Mouse (Mus musculus): ENCODE results near the gene Rgs10. TPM values are rescaled to one million over a fixed set of nuclear protein-coding genes. Genes with fewer than 3 reads are reported as not detected.

The Rgs10 gene
- polyA plus RNA-seq, 1 experiment from 2014 or later: 54.8 TPM

DNA sequence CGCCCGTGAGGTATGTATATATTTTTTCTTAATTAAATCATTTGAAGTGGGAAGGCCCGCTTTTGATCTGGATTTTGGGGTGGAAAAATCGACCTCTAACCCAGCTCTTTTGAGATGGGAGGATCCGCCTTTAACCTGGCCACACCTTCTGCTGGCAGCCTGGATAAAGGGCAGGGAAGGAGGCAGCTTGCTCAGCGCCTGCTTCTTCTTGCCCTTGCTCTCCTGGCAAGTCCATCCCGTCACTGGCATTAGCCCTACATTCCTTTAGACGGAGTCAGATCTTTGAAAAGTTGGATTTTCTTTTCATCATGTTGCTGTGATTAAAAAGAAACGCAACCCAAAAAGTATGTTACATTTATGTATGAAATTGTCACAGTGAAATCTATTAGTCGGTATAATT lies 54.8 kb downstream of the Rgs10 start:
- H3K4me1 ChIP-seq (replicated peaks): peaks cover 13% of the 10 kb centered on the region
- no peak for ATAC-seq (ENCODE audit: low read depth)
- H3K4me2 ChIP-seq: no peak overlapping the region
- 81% methylated on average over 10 of the region's 10 CpGs for WGBS
- no peaks in the 10 kb centered on the region for H3K9me3 ChIP-seq
- no peaks in the 10 kb centered on the region for H3K27me3 ChIP-seq
- no peak overlapping the region for H3K4me3 ChIP-seq
- no peak overlapping the region for H3K27ac ChIP-seq (replicated peaks)
- H3K9ac ChIP-seq: no peak overlapping the region
- H3K36me3 ChIP-seq: no peaks in the 10 kb centered on the region

DNA sequence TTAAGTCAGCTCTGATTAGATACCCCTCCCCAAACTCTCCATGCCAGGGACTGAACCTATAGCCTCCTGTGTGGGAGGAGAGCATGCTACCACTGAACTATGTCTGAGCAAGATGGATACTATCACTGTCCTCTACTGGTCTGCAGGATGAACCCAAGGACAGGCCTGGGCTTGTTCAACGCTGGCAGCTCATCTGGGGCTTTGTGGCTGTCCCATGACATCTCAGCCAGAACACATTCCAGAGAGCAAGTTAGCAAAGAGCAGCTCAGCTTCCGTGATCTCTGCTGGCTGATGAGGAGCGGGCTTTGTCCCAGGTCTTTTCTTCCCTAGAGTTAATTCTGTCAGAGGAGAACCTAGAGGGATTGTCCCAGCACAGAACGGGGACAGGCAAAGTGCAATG lies 55.6 kb downstream of the Rgs10 start:
- no peak overlapping the region for H3K9ac ChIP-seq
- H3K4me2 ChIP-seq: no peak overlapping the region
- H3K36me3 ChIP-seq: no peaks in the 10 kb centered on the region
- H3K4me3 ChIP-seq: no peak overlapping the region
- no peaks in the 10 kb centered on the region for H3K27me3 ChIP-seq
- WGBS: 76% methylated on average over 4 of the region's 4 CpGs
- ATAC-seq (ENCODE audit: low read depth): no peak
- no peak overlapping the region for H3K27ac ChIP-seq (replicated peaks)
- no peaks in the 10 kb centered on the region for H3K9me3 ChIP-seq
- peaks cover 13% of the 10 kb centered on the region for H3K4me1 ChIP-seq (replicated peaks)

DNA sequence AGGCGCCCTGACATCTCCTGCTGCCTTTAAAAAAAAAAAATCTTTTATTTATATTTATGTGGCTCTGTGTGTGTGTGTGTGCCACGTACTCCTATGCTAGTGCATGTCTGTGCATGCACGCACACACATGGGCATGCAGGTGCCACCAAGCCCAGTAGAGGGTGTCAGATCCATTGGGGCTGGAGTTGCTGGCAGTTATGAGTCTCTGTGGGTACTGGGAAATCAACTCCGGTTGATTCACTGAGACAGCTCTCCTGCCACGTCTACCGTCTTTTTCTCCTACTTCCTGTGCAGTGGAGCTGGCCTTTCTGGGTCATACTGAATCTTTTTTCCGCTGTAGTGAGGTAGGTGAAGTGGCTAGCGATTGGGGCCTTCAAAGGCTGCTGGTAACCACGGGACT lies 58.8 kb downstream of the Rgs10 start:
- ATAC-seq (ENCODE audit: low read depth): no peak
- Histone ChIP-seq H3K9ac (no peak overlapping the region), H3K27me3 (no peaks in the 10 kb centered on the region), H3K4me3 (no peak overlapping the region), H3K4me2 (no peak overlapping the region), H3K27ac (replicated peaks) (no peak overlapping the region), H3K36me3 (no peaks in the 10 kb centered on the region), H3K4me1 (replicated peaks) (no peaks in the 10 kb centered on the region), H3K9me3 (no peaks in the 10 kb centered on the region)
- 80% methylated on average over 9 of the region's 9 CpGs for WGBS

DNA sequence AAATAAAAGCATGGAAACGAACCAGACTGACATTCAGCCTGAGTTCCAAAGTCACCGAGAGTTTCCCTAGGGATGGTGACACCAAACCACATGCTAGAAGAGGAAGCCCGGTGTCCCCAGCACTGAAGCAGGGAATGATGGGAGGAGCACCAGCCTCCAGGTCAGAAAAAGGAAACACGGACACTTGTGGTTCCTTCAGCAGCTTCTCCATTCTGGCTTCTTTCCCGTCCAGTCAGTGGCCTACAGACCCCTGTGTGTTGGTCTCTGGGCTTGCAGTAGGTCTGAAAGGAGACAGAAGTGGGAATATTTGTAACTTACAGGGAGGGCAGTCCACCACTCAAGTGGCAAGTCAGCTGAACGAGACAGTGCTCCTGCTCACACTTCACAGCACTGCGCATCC lies 59.4 kb downstream of the Rgs10 start:
- Histone ChIP-seq H3K4me3 (no peak overlapping the region), H3K9ac (no peak overlapping the region), H3K9me3 (no peaks in the 10 kb centered on the region), H3K27ac (replicated peaks) (no peak overlapping the region), H3K36me3 (no peaks in the 10 kb centered on the region), H3K4me2 (no peak overlapping the region), H3K4me1 (replicated peaks) (no peaks in the 10 kb centered on the region), H3K27me3 (no peaks in the 10 kb centered on the region)
- ATAC-seq (ENCODE audit: low read depth): no peak
- WGBS: 79% methylated on average over 7 of the region's 7 CpGs

DNA sequence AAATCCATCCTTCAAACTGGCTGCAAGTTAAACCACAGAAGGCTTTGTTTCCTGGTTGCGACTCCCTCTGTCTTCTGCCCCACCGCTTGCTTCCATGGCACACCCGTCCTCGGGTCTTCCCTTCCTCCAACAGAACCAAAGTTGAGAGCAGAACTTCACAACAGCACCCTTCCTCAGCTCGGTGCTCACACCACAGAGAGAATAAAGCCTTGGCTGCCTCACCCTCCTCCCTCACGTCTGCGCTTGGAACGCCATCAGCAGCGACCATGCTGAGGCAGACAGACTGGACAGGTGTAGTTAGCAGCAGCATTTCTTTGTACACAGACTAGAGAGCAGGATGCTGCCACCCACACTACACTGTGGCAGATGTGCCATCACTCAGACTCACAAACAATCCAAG lies 59.8 kb downstream of the Rgs10 start:
- H3K27ac ChIP-seq (replicated peaks): no peak overlapping the region
- H3K4me3 ChIP-seq: no peak overlapping the region
- no peak overlapping the region for H3K4me2 ChIP-seq
- no peaks in the 10 kb centered on the region for H3K27me3 ChIP-seq
- ATAC-seq (ENCODE audit: low read depth): no peak
- no peaks in the 10 kb centered on the region for H3K4me1 ChIP-seq (replicated peaks)
- 82% methylated on average over 9 of the region's 9 CpGs for WGBS
- no peaks in the 10 kb centered on the region for H3K9me3 ChIP-seq
- H3K36me3 ChIP-seq: no peaks in the 10 kb centered on the region
- no peak overlapping the region for H3K9ac ChIP-seq

DNA sequence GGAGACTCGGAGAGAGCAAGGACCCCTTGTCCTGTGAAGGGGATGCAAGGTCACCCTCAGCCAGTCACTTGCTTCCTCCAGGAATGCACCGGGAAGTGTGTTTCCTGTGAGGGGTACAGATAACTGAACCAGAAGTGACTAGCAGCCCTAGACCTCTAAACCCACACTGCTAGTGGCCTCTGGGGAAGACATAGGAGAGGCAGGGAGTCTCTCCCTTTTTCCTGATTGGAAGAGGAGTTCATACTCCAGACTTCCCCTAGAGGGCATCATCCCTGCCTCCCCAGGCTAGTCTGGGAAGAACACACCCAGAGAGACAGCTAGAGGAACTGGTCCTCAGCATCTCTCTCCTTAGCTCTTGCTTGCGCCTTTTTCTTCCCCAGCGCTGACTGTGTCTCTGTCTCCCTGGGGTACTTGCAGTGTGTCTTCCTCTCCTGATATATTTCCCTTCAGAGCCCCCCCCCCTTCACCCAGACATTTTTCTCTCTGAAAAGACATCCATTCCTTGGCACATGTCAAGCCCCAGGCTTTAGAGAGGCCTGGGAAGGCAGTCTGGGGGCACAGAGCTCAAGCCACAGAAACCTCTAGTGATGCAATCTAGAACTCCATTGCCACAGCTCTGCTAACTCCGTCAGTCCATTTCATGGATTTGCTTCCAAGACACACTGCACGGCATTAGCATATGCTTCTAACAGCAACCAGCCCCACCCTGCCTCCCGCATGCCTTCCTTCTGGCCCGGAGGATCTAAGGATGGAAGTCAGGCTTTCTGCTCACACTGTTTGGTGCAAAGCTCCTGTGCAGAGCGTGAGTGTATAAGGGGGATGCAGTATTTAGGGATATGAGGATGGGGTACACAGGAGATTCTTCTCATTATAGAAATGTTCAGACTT lies 61.4 kb downstream of the Rgs10 start:
- Histone ChIP-seq H3K27me3 (no peaks in the 10 kb centered on the region), H3K27ac (replicated peaks) (no peak overlapping the region), H3K4me1 (replicated peaks) (no peaks in the 10 kb centered on the region), H3K9me3 (no peaks in the 10 kb centered on the region), H3K4me2 (no peak overlapping the region), H3K9ac (no peak overlapping the region), H3K36me3 (no peaks in the 10 kb centered on the region), H3K4me3 (no peak overlapping the region)
- 70% methylated on average over 9 of the region's 9 CpGs for WGBS
- no peak for ATAC-seq (ENCODE audit: low read depth)

DNA sequence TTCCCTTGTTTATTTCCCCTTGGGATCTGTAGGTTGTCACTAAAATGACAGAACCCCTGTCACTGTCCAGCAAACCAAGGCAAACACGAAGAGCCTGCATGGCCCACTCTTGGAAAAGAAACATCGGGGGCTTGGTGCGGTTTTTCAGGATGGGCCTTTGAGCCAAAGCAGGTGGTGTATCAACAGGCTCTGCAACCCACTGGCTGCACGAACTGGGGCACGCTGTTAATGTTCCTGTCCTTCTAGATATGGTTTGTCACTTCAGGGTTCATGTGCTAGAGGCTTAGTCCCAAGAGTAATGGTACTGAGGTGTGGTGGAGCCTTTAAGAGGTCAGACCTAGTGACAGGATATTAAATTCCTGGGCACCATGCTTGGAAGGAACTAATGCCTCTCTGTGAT lies 63.1 kb downstream of the Rgs10 start:
- Histone ChIP-seq H3K4me1 (replicated peaks) (no peaks in the 10 kb centered on the region), H3K9me3 (no peaks in the 10 kb centered on the region), H3K27me3 (no peaks in the 10 kb centered on the region), H3K27ac (replicated peaks) (no peak overlapping the region), H3K4me2 (no peak overlapping the region), H3K36me3 (no peaks in the 10 kb centered on the region), H3K4me3 (no peak overlapping the region), H3K9ac (no peak overlapping the region)
- no peak for ATAC-seq (ENCODE audit: low read depth)
- 87% methylated on average over 5 of the region's 5 CpGs for WGBS

DNA sequence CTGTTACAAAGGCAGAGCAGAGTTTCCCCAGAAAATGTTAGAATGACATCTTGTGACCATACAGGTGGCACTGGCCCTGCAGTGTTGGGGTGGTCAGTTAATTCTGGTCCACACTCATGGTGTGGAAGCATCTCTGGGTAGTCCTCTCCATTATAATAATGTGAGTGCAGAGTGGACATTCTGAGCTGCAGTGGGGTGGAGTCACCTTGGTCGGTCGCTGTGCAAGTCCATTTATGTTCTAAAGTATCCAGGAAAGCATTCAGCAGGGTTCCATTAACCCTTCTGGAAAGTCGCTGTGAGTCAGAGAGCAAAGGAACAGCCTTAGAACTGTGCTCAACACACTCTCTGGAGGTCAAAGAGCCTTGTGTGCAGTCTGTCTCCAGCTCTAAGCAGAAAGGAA lies 65.8 kb downstream of the Rgs10 start:
- Histone ChIP-seq H3K27me3 (no peaks in the 10 kb centered on the region), H3K9ac (no peak overlapping the region), H3K4me3 (no peak overlapping the region), H3K4me2 (no peak overlapping the region), H3K9me3 (no peaks in the 10 kb centered on the region), H3K27ac (replicated peaks) (no peak overlapping the region), H3K4me1 (replicated peaks) (peaks cover 8% of the 10 kb centered on the region), H3K36me3 (no peaks in the 10 kb centered on the region)
- 73% methylated on average over 3 of the region's 3 CpGs for WGBS
- ATAC-seq (ENCODE audit: low read depth): no peak

DNA sequence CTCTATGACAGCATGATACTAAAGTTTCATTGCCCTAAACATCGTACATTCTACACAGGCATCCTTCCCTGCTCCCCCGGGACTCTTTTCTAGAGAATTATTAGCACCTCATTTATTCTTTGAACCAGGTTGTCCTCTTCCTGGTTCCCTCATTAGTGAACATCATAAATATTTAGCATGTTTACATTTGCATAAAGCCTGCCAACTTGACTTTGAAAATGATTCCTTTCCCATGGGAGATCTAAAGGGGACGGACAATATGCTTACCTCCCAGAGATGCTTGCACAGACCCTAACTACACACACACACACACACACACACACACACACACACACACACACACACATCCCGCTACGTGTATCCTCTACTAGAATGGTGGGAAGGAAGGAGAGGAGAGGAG lies 67.4 kb downstream of the Rgs10 start:
- Histone ChIP-seq H3K36me3 (no peaks in the 10 kb centered on the region), H3K4me2 (no peak overlapping the region), H3K4me3 (no peak overlapping the region), H3K9ac (no peak overlapping the region), H3K9me3 (no peaks in the 10 kb centered on the region), H3K27me3 (no peaks in the 10 kb centered on the region), H3K4me1 (replicated peaks) (peaks cover 8% of the 10 kb centered on the region), H3K27ac (replicated peaks) (no peak overlapping the region)
- no peak for ATAC-seq (ENCODE audit: low read depth)
- 35% methylated on average over 3 of the region's 5 CpGs for WGBS

DNA sequence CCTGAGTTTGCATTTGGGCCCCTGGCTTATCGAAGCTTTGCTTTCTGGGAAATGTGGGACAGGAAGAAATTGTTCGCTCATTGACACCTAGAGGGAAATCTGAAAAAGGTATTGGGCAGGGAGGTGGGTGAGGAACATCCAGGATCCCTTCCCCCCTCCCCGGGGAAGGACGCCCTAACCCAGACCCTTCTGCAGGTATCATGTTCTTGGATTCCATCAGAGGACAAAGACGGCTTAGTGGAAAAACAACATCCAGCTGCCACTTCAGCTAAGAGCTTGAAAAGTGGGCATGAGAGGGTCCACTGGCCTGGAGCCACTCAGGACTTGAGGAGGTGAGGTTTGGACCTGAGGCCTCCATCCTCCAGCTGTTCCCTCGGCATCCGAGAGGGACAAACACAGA lies 68.2 kb downstream of the Rgs10 start:
- H3K27ac ChIP-seq (replicated peaks): no peak overlapping the region
- H3K4me3 ChIP-seq: no peak overlapping the region
- H3K36me3 ChIP-seq: no peaks in the 10 kb centered on the region
- H3K4me1 ChIP-seq (replicated peaks): peaks cover 8% of the 10 kb centered on the region
- H3K9me3 ChIP-seq: no peaks in the 10 kb centered on the region
- no peaks in the 10 kb centered on the region for H3K27me3 ChIP-seq
- no peak overlapping the region for H3K4me2 ChIP-seq
- H3K9ac ChIP-seq: no peak overlapping the region
- ATAC-seq (ENCODE audit: low read depth): no peak
- 89% methylated on average over 7 of the region's 7 CpGs for WGBS

DNA sequence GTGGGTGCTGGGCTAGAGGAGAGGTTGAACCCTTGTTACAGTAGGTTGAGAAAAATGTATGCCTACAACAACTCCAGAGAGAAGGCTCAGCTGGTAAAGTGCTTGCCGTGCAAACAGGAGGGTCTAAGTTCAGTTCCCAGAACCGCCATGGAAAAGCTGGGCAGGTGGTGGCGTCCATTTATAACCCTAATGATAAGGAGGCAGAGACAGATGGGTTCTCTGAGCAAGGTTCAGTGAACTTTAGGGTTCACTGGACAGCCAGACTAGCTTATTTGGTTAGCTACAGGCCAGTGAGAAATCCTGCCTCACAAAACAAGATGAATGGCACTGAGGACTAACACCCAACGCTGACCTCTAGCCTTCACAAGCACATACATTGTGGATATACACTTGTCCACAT lies 68.8 kb downstream of the Rgs10 start:
- Histone ChIP-seq H3K9ac (no peak overlapping the region), H3K4me3 (no peak overlapping the region), H3K27me3 (no peaks in the 10 kb centered on the region), H3K36me3 (no peaks in the 10 kb centered on the region), H3K4me1 (replicated peaks) (peaks cover 8% of the 10 kb centered on the region), H3K9me3 (no peaks in the 10 kb centered on the region), H3K27ac (replicated peaks) (no peak overlapping the region), H3K4me2 (no peak overlapping the region)
- 40% methylated on average over 4 of the region's 4 CpGs for WGBS
- ATAC-seq (ENCODE audit: low read depth): no peak

DNA sequence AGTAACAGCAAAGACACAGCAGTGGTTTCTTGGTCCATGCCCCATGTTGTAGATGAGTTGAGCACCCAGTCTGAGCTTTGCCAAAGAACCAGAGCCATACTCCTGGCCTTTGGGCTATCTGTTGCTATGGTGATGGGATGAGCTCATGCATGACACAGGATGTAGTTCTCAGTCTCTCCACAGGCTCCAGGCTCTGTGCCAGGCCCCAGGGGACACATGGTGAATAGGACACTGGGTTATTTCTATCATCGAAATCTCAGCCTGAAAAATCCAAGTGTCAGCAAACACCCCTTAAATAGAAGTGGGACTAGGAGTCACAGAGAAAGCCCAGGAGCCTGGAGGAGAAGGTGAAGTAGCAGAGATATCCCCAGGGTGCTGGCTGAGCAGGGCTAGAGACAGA lies 70.0 kb downstream of the Rgs10 start:
- no peak overlapping the region for H3K4me3 ChIP-seq
- H3K9me3 ChIP-seq: no peaks in the 10 kb centered on the region
- H3K4me2 ChIP-seq: no peak overlapping the region
- no peak for ATAC-seq (ENCODE audit: low read depth)
- peaks cover 8% of the 10 kb centered on the region for H3K4me1 ChIP-seq (replicated peaks)
- H3K27ac ChIP-seq (replicated peaks): no peak overlapping the region
- H3K36me3 ChIP-seq: no peaks in the 10 kb centered on the region
- H3K27me3 ChIP-seq: no peaks in the 10 kb centered on the region
- no peak overlapping the region for H3K9ac ChIP-seq
- 28% methylated on average over 1 of the region's 1 CpGs for WGBS

DNA sequence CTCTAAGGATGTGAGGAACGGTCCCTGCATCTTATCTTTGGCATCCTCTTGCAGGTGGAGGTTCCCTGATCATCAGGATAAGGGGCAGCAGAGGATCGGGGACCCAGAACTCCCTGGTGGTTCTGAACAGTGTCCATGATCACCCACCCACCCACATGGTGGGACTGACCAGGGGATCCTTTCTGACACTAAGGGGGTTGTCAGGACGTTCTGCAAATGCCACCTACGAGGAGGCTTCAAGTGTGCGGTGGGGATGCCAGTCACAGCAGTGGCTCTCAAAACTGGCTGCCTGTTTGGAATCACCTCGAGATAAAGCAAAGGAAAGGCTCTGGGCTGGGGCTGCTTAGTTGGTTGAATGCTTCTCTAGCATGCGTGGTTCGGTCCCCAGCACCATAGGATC lies 71.6 kb downstream of the Rgs10 start:
- Histone ChIP-seq H3K4me2 (no peak overlapping the region), H3K27me3 (no peaks in the 10 kb centered on the region), H3K4me1 (replicated peaks) (peaks cover 8% of the 10 kb centered on the region), H3K9ac (no peak overlapping the region), H3K4me3 (no peak overlapping the region), H3K36me3 (no peaks in the 10 kb centered on the region), H3K27ac (replicated peaks) (no peak overlapping the region), H3K9me3 (no peaks in the 10 kb centered on the region)
- whole genome bisulfite sequencing: 81% methylated on average over 8 of the region's 8 CpGs
- no peak for ATAC-seq (ENCODE audit: low read depth)

Data from neural tube, embryonic 13.5 days (tissue).